Mouse (Mus musculus) stomach, postnatal 0 days (tissue): ENCODE results near the gene Frmd7. TPM values are rescaled to one million over a fixed set of nuclear protein-coding genes. Genes with fewer than 3 reads are reported as not detected.

Experiments
- ATAC-seq: fragments of 200-750 bp; cut with Nextera tagmentation; 2 replicates; pipeline ENCODE4 v1.8.0; 2017; ENCODE audit not compliant: low FRiP score, low TSS enrichment
- DNase-seq: peaks from one replicate; pipeline ENCODE4 v3.0.0-alpha.2; 2016; ENCODE audit warnings: low spot score
- H3K27ac ChIP-seq: fragments of 300-500 bp; sonication (generic); replicated peaks from 2 replicates; pipeline ENCODE4 v1.5.1; 2014; ENCODE audit warnings: mild to moderate bottlenecking, control low read depth
- H3K27me3 ChIP-seq: fragments of 300-500 bp; sonication (generic); 2 replicates; pipeline ENCODE4 v1.6.1; 2014; ENCODE audit warnings: low read length; ENCODE audit not compliant: control insufficient read depth, insufficient read depth
- H3K36me3 ChIP-seq: fragments of 300-500 bp; sonication (generic); 2 replicates; pipeline ENCODE4 v1.6.1; 2014; ENCODE audit warnings: low read length, mixed read lengths; ENCODE audit not compliant: control insufficient read depth, insufficient read depth
- H3K4me1 ChIP-seq: fragments of 300-500 bp; sonication (generic); replicated peaks from 2 replicates; pipeline ENCODE4 v1.6.1; 2014; ENCODE audit warnings: antibody characterized with exemption; ENCODE audit not compliant: control insufficient read depth, insufficient read depth
- H3K4me2 ChIP-seq: fragments of 300-500 bp; sonication (generic); replicated peaks from 2 replicates; pipeline ENCODE4 v1.6.1; 2014; ENCODE audit warnings: low read depth, mild to moderate bottlenecking, control low read depth, moderate library complexity
- H3K4me3 ChIP-seq: fragments of 300-500 bp; sonication (generic); 2 replicates; pipeline ENCODE4 v1.5.1; 2014; ENCODE audit warnings: low read depth, low read length, control low read depth
- H3K9ac ChIP-seq: fragments of 300-500 bp; sonication (generic); 2 replicates; pipeline ENCODE4 v1.6.1; 2014; ENCODE audit warnings: mild to moderate bottlenecking, low read length, control low read depth, mixed read lengths
- H3K9me3 ChIP-seq: fragments of 300-500 bp; sonication (generic); 2 replicates; pipeline ENCODE4 v1.6.1; 2016; ENCODE audit warnings: low read length; ENCODE audit not compliant: control insufficient read depth
- CTCF ChIP-seq: IDR thresholded peaks from 2 replicates; pipeline ENCODE4 v1.5.1; 2016; ENCODE audit warnings: antibody characterized with exemption, low read depth, mild to moderate bottlenecking, moderate library complexity
- EP300 ChIP-seq: optimal IDR thresholded peaks from 2 replicates; pipeline ENCODE3; 2016; ENCODE audit warnings: antibody characterized with exemption
- WGBS: fragments of 180-500 bp; shearing (Covaris S2); extraction: QIAGEN DNeasy Blood & Tissue Kit; methylation state at CpG from one replicate; pipeline ENCODE4 v1.1.7; 2014; 5-methylcytosine and 5-hydroxymethylcytosine counted together
- polyA plus RNA-seq: library from polyadenylated mRNA; unstranded; fragments of >200 nt; fragmentation: Nextera tagmentation; extraction: Ambion mirVana; gene quantifications from 2 replicates; pipeline ENCODE4 v1.2.1, GENCODE M21; 2015

The Frmd7 gene
- polyA plus RNA-seq = 0.05 TPM in 1 of 2 replicates, not detected in the other

GRCm38 (mm10) chrX:50942610-50943009 lies at the start of gene Frmd7:
TSS of gene Frmd7 (minus strand) at chrX:50942710.
- DNase-seq = no peak
- no peak within 1 kb of the TSS for H3K4me3 ChIP-seq
- no peaks in the 10 kb centered on the region for H3K9me3 ChIP-seq
- H3K9ac ChIP-seq = no peak within 1 kb of the TSS
- 60% methylated on average over 14 of the region's 14 CpGs for WGBS
- no peaks in the 10 kb centered on the region for H3K4me1 ChIP-seq
- H3K36me3 ChIP-seq = no peaks in the 10 kb centered on the region
- H3K27ac ChIP-seq = no peak within 1 kb of the TSS
- TF ChIP-seq CTCF (no peak), EP300 (no peak)
- no peak for ATAC-seq
- no peak within 1 kb of the TSS for H3K4me2 ChIP-seq
- H3K27me3 ChIP-seq = no peaks in the 10 kb centered on the region

- H3K9me3 ChIP-seq = no peaks in the 10 kb centered on the region
- H3K4me3 ChIP-seq = no peak overlapping the region
- H3K27ac ChIP-seq = no peak overlapping the region
- DNase-seq = no peak
- H3K4me1 ChIP-seq = no peaks in the 10 kb centered on the region
- no peaks in the 10 kb centered on the region for H3K36me3 ChIP-seq
- no peak for TF ChIP-seq EP300
- TF ChIP-seq CTCF = no peak
- ATAC-seq = no peak
- 71% methylated on average over 5 of the region's 5 CpGs for WGBS
- H3K27me3 ChIP-seq = no peaks in the 10 kb centered on the region
- no peak overlapping the region for H3K9ac ChIP-seq
- no peak overlapping the region for H3K4me2 ChIP-seq
These were observed 48.8 kb upstream of the Frmd7 start for GRCm38 (mm10) chrX:50991324-50991723.

GRCm38 (mm10) chrX:50989940-50990339 lies 47.4 kb upstream of the Frmd7 start:
- H3K4me1 ChIP-seq = no peaks in the 10 kb centered on the region
- no peaks in the 10 kb centered on the region for H3K9me3 ChIP-seq
- ATAC-seq (no peak), DNase-seq (no peak)
- WGBS = 85% methylated on average over 6 of the region's 6 CpGs
- no peak overlapping the region for H3K4me3 ChIP-seq
- H3K4me2 ChIP-seq = no peak overlapping the region
- no peak for TF ChIP-seq EP300
- TF ChIP-seq CTCF = no peak
- no peaks in the 10 kb centered on the region for H3K36me3 ChIP-seq
- H3K27ac ChIP-seq = no peak overlapping the region
- no peak overlapping the region for H3K9ac ChIP-seq
- no peaks in the 10 kb centered on the region for H3K27me3 ChIP-seq

GRCm38 (mm10) chrX:50988581-50988980 lies 46.1 kb upstream of the Frmd7 start:
- no peak for DNase-seq
- no peak overlapping the region for H3K4me3 ChIP-seq

GRCm38 (mm10) chrX:50978428-50978827 lies 35.9 kb upstream of the Frmd7 start:
- ATAC-seq = no peak
- WGBS = 71% methylated on average over 2 of the region's 2 CpGs
- H3K4me2 ChIP-seq = no peak overlapping the region
- H3K9me3 ChIP-seq = no peaks in the 10 kb centered on the region
- no peak overlapping the region for H3K9ac ChIP-seq
- TF ChIP-seq CTCF (no peak), EP300 (no peak)
- H3K27me3 ChIP-seq = no peaks in the 10 kb centered on the region
- no peak overlapping the region for H3K27ac ChIP-seq
- no peak overlapping the region for H3K4me3 ChIP-seq
- no peaks in the 10 kb centered on the region for H3K36me3 ChIP-seq
- DNase-seq = no peak
- no peaks in the 10 kb centered on the region for H3K4me1 ChIP-seq

More at GRCm38 (mm10) chrX:50988581-50988980, 46.1 kb upstream of the Frmd7 start:
- no peak overlapping the region for H3K4me2 ChIP-seq
- no peaks in the 10 kb centered on the region for H3K9me3 ChIP-seq
- no peak for TF ChIP-seq CTCF
- no peak for TF ChIP-seq EP300
- no peak overlapping the region for H3K9ac ChIP-seq
- H3K36me3 ChIP-seq = no peaks in the 10 kb centered on the region
- 54% methylated on average over 1 of the region's 1 CpGs for WGBS
- no peak overlapping the region for H3K27ac ChIP-seq
- H3K27me3 ChIP-seq = no peaks in the 10 kb centered on the region
- ATAC-seq = no peak
- no peaks in the 10 kb centered on the region for H3K4me1 ChIP-seq

GRCm38 (mm10) chrX:50972145-50972544 lies 29.6 kb upstream of the Frmd7 start:
- ATAC-seq = no peak
- no peaks in the 10 kb centered on the region for H3K9me3 ChIP-seq
- TF ChIP-seq CTCF = no peak
- TF ChIP-seq EP300 = no peak
- no peak overlapping the region for H3K27ac ChIP-seq
- WGBS = 69% methylated on average over 4 of the region's 4 CpGs
- no peak overlapping the region for H3K4me3 ChIP-seq
- H3K27me3 ChIP-seq = no peaks in the 10 kb centered on the region
- H3K36me3 ChIP-seq = no peaks in the 10 kb centered on the region
- no peak for DNase-seq
- H3K4me1 ChIP-seq = no peaks in the 10 kb centered on the region
- no peak overlapping the region for H3K9ac ChIP-seq
- H3K4me2 ChIP-seq = no peak overlapping the region
